Mouse (Mus musculus) midbrain, postnatal 0 days (tissue): ENCODE measurements at regions not wholly inside any gene's neighbourhood (a gene's known extent, or its start where the extent isn't known, plus 50 kb on each side); places are given as distances from the start of the nearest gene placed in this dataset.

Experiments used
- ATAC-seq: fragments of 200-750 bp; cut with Nextera tagmentation; 2 replicates; pipeline ENCODE4 v1.8.0; 2017; ENCODE audit warnings: moderate number of reproducible peaks, mild to moderate bottlenecking, moderate TSS enrichment, moderate library complexity; ENCODE audit not compliant: low FRiP score
- DNase-seq: peaks from one replicate; pipeline ENCODE4 v3.0.0-alpha.2; 2015; ENCODE audit warnings: low spot score
- H3K27ac ChIP-seq: fragments of 300-500 bp; sonication (generic); 2 replicates; pipeline ENCODE4 v1.5.1; 2014; ENCODE audit warnings: low read depth, mild to moderate bottlenecking, low read length, mixed read lengths
- H3K27me3 ChIP-seq: fragments of 300-500 bp; sonication (generic); 2 replicates; pipeline ENCODE4 v1.6.1; 2014; ENCODE audit warnings: low read length, control low read depth, mixed read lengths; ENCODE audit not compliant: insufficient read depth
- H3K36me3 ChIP-seq: fragments of 300-500 bp; sonication (generic); 2 replicates; pipeline ENCODE4 v1.6.1; 2014; ENCODE audit warnings: low read length, control low read depth, mixed read lengths; ENCODE audit not compliant: insufficient read depth
- H3K4me1 ChIP-seq: fragments of 300-500 bp; sonication (generic); 2 replicates; pipeline ENCODE4 v1.6.1; 2014; ENCODE audit warnings: mild to moderate bottlenecking, control low read depth, antibody characterized with exemption, low read length, mixed read lengths; ENCODE audit not compliant: insufficient read depth
- H3K4me2 ChIP-seq: fragments of 300-500 bp; sonication (generic); 2 replicates; pipeline ENCODE4 v1.6.1; 2014; ENCODE audit warnings: low read depth, mild to moderate bottlenecking, low read length, mixed read lengths; ENCODE audit not compliant: poor library complexity, severe bottlenecking
- H3K4me3 ChIP-seq: fragments of 300-500 bp; sonication (generic); 2 replicates; pipeline ENCODE4 v1.5.1; 2014; ENCODE audit warnings: low read depth, mild to moderate bottlenecking, low read length, moderate library complexity
- H3K9ac ChIP-seq: fragments of 300-500 bp; sonication (generic); replicated peaks from 2 replicates; pipeline ENCODE4 v1.6.1; 2014; ENCODE audit warnings: mild to moderate bottlenecking, low read length, moderate library complexity, mixed read lengths; ENCODE audit not compliant: poor library complexity, severe bottlenecking
- H3K9me3 ChIP-seq: fragments of 300-500 bp; sonication (generic); 2 replicates; pipeline ENCODE4 v1.6.1; 2016; ENCODE audit warnings: low read length, control low read depth
- CTCF ChIP-seq: IDR thresholded peaks from 2 replicates; pipeline ENCODE4 v1.5.1; 2016; ENCODE audit warnings: antibody characterized with exemption, mild to moderate bottlenecking
- WGBS: fragments of 180-500 bp; shearing (Covaris S2); extraction: QIAGEN DNeasy Blood & Tissue Kit; methylation state at CpG from one replicate; pipeline ENCODE4 v1.1.7; 2014; 5-methylcytosine and 5-hydroxymethylcytosine counted together

DNA sequence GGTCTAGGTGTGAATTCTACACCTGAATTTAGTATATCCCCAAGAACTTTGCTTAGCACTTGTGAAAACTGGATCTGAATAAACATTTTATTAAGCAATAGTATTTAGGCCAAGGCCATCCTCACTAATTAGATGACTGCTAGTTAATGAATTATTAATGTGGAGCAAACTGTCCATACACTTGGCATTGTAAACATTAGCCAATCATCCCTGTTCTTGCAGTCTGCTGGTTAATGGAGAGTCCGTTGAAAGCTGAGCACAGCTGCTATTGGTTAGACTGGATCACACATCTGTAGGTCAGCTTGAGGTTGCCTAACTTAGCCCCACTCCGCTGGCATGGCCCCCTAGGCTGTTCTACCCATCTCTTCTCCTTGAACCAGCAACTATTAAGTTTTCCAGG lies 826.2 kb upstream of the 4930452B06Rik start:
- DNase-seq: no peak
- Histone ChIP-seq H3K4me2 (no peak overlapping the region), H3K36me3 (no peaks in the 10 kb centered on the region), H3K9me3 (no peaks in the 10 kb centered on the region), H3K9ac (no peak overlapping the region), H3K27ac (no peak overlapping the region), H3K27me3 (no peaks in the 10 kb centered on the region), H3K4me3 (no peak overlapping the region), H3K4me1 (no peaks in the 10 kb centered on the region)
- no peak for ATAC-seq
- WGBS: 91% methylated on average over 2 of the region's 2 CpGs
- no peak for TF ChIP-seq CTCF

GRCm38 (mm10) chr14:9488585-9488984 lies 822.5 kb upstream of the 4930452B06Rik start:
- no peaks in the 10 kb centered on the region for H3K36me3 ChIP-seq
- H3K27ac ChIP-seq: no peak overlapping the region
- TF ChIP-seq CTCF: no peak
- DNase-seq (no peak), ATAC-seq (no peak)
- no peak overlapping the region for H3K9ac ChIP-seq
- no peaks in the 10 kb centered on the region for H3K4me1 ChIP-seq
- H3K9me3 ChIP-seq: no peaks in the 10 kb centered on the region
- H3K4me3 ChIP-seq: no peak overlapping the region
- no peak overlapping the region for H3K4me2 ChIP-seq
- WGBS: 50% methylated on average over 1 of the region's 1 CpGs
- H3K27me3 ChIP-seq: no peaks in the 10 kb centered on the region

GRCm38 (mm10) chr14:9478981-9479380 lies 812.9 kb upstream of the 4930452B06Rik start:
- Histone ChIP-seq H3K4me2 (no peak overlapping the region), H3K27me3 (no peaks in the 10 kb centered on the region), H3K4me1 (no peaks in the 10 kb centered on the region), H3K27ac (no peak overlapping the region), H3K36me3 (no peaks in the 10 kb centered on the region), H3K9ac (no peak overlapping the region), H3K4me3 (no peak overlapping the region), H3K9me3 (no peaks in the 10 kb centered on the region)
- DNase-seq (no peak), ATAC-seq (no peak)
- TF ChIP-seq CTCF: no peak

GRCm38 (mm10) chr14:9475169-9475568 lies 809.1 kb upstream of the 4930452B06Rik start:
- DNase-seq (peak; percentile 9), ATAC-seq (no peak)
- H3K4me1 ChIP-seq: no peaks in the 10 kb centered on the region
- H3K27me3 ChIP-seq: no peaks in the 10 kb centered on the region
- H3K9me3 ChIP-seq: no peaks in the 10 kb centered on the region
- no peak overlapping the region for H3K27ac ChIP-seq
- H3K4me2 ChIP-seq: no peak overlapping the region
- no peak for TF ChIP-seq CTCF
- no peak overlapping the region for H3K4me3 ChIP-seq
- no peak overlapping the region for H3K9ac ChIP-seq
- no peaks in the 10 kb centered on the region for H3K36me3 ChIP-seq
- WGBS: 53% methylated on average over 7 of the region's 7 CpGs

- DNase-seq (no peak), ATAC-seq (no peak)
- Histone ChIP-seq H3K36me3 (no peaks in the 10 kb centered on the region), H3K4me2 (no peak overlapping the region), H3K9me3 (no peaks in the 10 kb centered on the region), H3K27ac (no peak overlapping the region), H3K4me3 (no peak overlapping the region), H3K9ac (no peak overlapping the region), H3K4me1 (no peaks in the 10 kb centered on the region), H3K27me3 (no peaks in the 10 kb centered on the region)
- TF ChIP-seq CTCF: no peak
Measured at GRCm38 (mm10) chr14:9469686-9470085, 803.6 kb upstream of the 4930452B06Rik start.

GRCm38 (mm10) chr14:9468654-9469053 lies 802.6 kb upstream of the 4930452B06Rik start:
- Histone ChIP-seq H3K36me3 (no peaks in the 10 kb centered on the region), H3K9me3 (no peaks in the 10 kb centered on the region), H3K4me3 (no peak overlapping the region), H3K4me1 (no peaks in the 10 kb centered on the region), H3K9ac (no peak overlapping the region), H3K27me3 (no peaks in the 10 kb centered on the region), H3K4me2 (no peak overlapping the region), H3K27ac (no peak overlapping the region)
- no peak for ATAC-seq
- 90% methylated on average over 3 of the region's 3 CpGs for WGBS
- DNase-seq: no peak
- no peak for TF ChIP-seq CTCF
